Mouse (Mus musculus) testis, adult 2 months (tissue): ENCODE measurements around the gene Rlf. TPM values are rescaled to one million over a fixed set of nuclear protein-coding genes. Genes with fewer than 3 reads are reported as not detected.
A peak's percentile ranks its signal among the peaks of the same experiment; 100 is the strongest.

Experiments used
- H3K27ac ChIP-seq: fragments of 200-500 bp; 2 replicates; pipeline ENCODE4 v1.5.1; 2012; ENCODE audit warnings: low read depth, low read length; ENCODE audit not compliant: control insufficient read depth, insufficient read depth
- H3K27me3 ChIP-seq: fragments of 200-500 bp; 2 replicates; pipeline ENCODE4 v1.6.1; 2012; ENCODE audit warnings: mild to moderate bottlenecking, low read length, moderate library complexity; ENCODE audit not compliant: control insufficient read depth, insufficient read depth
- H3K36me3 ChIP-seq: fragments of 200-500 bp; 2 replicates; pipeline ENCODE4 v1.6.1; 2012; ENCODE audit warnings: mild to moderate bottlenecking, low read length; ENCODE audit not compliant: control insufficient read depth, insufficient read depth
- H3K4me1 ChIP-seq: fragments of 200-500 bp; 2 replicates; pipeline ENCODE4 v1.6.1; 2012; ENCODE audit warnings: low read length; ENCODE audit not compliant: control insufficient read depth, insufficient read depth
- H3K4me3 ChIP-seq: fragments of 200-500 bp; 2 replicates; pipeline ENCODE4 v1.5.1; 2012; ENCODE audit warnings: low read depth, mild to moderate bottlenecking, low read length, moderate library complexity, mixed read lengths; ENCODE audit not compliant: control insufficient read depth
- CTCF ChIP-seq: fragments of 200-500 bp; IDR thresholded peaks from 2 replicates; pipeline ENCODE4 v1.5.1; 2012; ENCODE audit warnings: low read depth, mild to moderate bottlenecking, inconsistent platforms, low read length, moderate library complexity; ENCODE audit not compliant: control insufficient read depth, insufficient read depth, insufficient replicate concordance
- POLR2A ChIP-seq: fragments of 200-500 bp; IDR thresholded peaks from 2 replicates; pipeline ENCODE4 v1.6.1; 2012; ENCODE audit warnings: low read depth, mild to moderate bottlenecking, inconsistent platforms, low read length, moderate library complexity; ENCODE audit not compliant: control insufficient read depth
- polyA plus RNA-seq: library from polyadenylated mRNA; depleted of rRNA; stranded (reverse); fragments of >200 nt; gene quantifications from 2 replicates; pipeline ENCODE4 v1.2.3, GENCODE M21; 2012; rRNA removed

The Rlf gene
- polyA plus RNA-seq, result 3.9 and 4.7 TPM in 2 replicates

- peak; percentile 92 for TF ChIP-seq POLR2A
- no peak; the same call in 1 of the 2 replicates for TF ChIP-seq CTCF
- Histone ChIP-seq H3K27ac (peak within 1 kb of the TSS; percentile 90), H3K4me1 (peaks cover 2% of the 10 kb centered on the region), H3K4me3 (peak within 1 kb of the TSS; percentile 97), H3K27me3 (no peaks in the 10 kb centered on the region), H3K36me3 (no peaks in the 10 kb centered on the region)
Measured at GRCm38 (mm10) chr4:121214793-121215304, at the start of gene Rlf. Gene Rlf (minus strand): TSS chr4:121215084.

- H3K4me1 ChIP-seq, result no peaks in the 10 kb centered on the region
- H3K27ac ChIP-seq, result no peak overlapping the region
- no peaks in the 10 kb centered on the region for H3K27me3 ChIP-seq
- no peaks in the 10 kb centered on the region for H3K36me3 ChIP-seq
- TF ChIP-seq CTCF (no peak), POLR2A (no peak)
- no peak overlapping the region for H3K4me3 ChIP-seq
Measured at GRCm38 (mm10) chr4:121241612-121242000, 26.7 kb upstream of the Rlf start.

DNA sequence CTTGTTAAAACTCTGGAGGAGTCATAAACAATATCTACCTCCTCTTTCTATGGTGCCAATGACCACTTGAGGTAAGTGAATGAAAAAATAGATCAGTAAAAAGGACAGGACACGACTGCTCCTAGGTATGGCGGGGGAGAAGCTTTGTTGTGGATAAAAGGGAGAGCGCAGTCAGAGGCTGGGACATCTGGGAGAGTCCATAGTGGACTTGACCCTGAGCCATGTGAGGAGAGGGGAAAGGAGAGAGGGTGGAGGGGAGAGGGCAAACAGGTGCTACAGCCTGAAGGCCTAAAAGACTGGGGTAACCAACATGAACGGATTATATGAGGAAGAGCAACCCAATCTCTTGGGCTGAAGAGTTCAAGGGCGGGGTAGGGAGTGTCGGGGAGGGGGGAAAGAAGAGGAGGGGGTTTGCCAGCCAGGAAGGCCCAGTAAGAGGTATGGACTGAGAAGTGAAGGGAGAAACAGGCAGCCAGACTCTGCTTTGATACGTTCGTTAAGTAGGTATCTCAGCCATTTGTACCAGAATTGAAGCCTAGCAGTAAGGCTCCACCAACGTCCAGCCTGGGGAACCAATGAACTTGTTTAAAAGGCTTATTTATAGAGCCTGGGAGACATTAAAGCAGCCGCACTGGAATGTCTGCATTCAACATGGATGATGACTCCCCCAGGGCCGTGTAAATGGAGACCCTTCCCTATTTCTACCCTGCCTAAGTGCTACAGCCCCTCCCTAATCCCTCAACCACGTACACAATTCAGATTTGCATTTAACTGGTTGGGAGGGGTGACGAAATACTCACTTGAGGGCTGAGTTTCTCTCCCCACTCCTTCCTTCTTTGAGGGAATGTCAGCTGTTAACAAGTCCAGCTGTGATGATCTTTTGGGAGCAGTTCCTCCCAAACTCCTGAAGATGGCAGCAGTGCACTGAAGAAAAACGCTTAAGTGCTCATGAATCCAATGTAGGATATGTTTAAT is 26.0 kb upstream of the Rlf start:
- H3K36me3 ChIP-seq, result no peaks in the 10 kb centered on the region
- no peaks in the 10 kb centered on the region for H3K27me3 ChIP-seq
- no peak for TF ChIP-seq CTCF
- TF ChIP-seq POLR2A, result no peak
- H3K27ac ChIP-seq, result no peak overlapping the region
- H3K4me1 ChIP-seq, result no peaks in the 10 kb centered on the region
- H3K4me3 ChIP-seq, result no peak overlapping the region; the same call in 1 of the 2 replicates

DNA sequence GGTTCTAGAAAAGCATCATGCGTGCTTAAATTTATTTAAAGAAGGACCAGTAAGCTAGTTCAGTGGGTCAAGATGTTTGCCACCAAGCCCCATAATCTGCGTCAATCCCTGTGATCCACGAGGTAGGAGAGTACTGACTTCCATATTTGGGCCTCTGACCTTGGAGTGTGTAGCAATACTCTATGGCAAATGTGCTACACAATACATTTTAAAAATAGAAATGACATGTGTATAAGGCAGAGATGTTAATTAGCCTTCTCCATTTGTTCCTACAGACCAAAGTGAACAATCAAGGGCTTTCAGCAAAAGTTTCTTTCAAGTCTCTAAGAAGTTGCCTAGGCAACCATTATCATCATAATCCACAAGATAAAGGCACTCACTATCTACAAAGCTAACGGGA is 25.0 kb upstream of the Rlf start:
- Histone ChIP-seq H3K4me3 (no peak overlapping the region), H3K4me1 (no peaks in the 10 kb centered on the region), H3K36me3 (no peaks in the 10 kb centered on the region), H3K27ac (0 out of 2 replicates have a peak overlapping the region, but pooled peaks have one; percentile 29), H3K27me3 (no peaks in the 10 kb centered on the region)
- TF ChIP-seq CTCF, result no peak
- TF ChIP-seq POLR2A, result no peak

- no peak overlapping the region for H3K4me3 ChIP-seq
- H3K4me1 ChIP-seq, result peaks cover 4% of the 10 kb centered on the region
- H3K27me3 ChIP-seq, result no peaks in the 10 kb centered on the region
- no peak overlapping the region for H3K27ac ChIP-seq
- H3K36me3 ChIP-seq, result no peaks in the 10 kb centered on the region
- TF ChIP-seq POLR2A (no peak), CTCF (peak; percentile 14; the same call in 1 of the 2 replicates)
Measured at GRCm38 (mm10) chr4:121231772-121232414, 17.0 kb upstream of the Rlf start.

GRCm38 (mm10) chr4:121230943-121231614 is 16.2 kb upstream of the Rlf start:
- peak overlapping the region; percentile 52 for H3K4me3 ChIP-seq
- H3K4me1 ChIP-seq, result peaks cover 4% of the 10 kb centered on the region
- no peaks in the 10 kb centered on the region for H3K27me3 ChIP-seq
- no peak for TF ChIP-seq POLR2A
- no peaks in the 10 kb centered on the region for H3K36me3 ChIP-seq
- H3K27ac ChIP-seq, result no peak overlapping the region

- Histone ChIP-seq H3K36me3 (no peaks in the 10 kb centered on the region), H3K4me3 (no peak overlapping the region), H3K27me3 (no peaks in the 10 kb centered on the region), H3K4me1 (peaks cover 4% of the 10 kb centered on the region), H3K27ac (no peak overlapping the region)
- TF ChIP-seq POLR2A, result no peak
- TF ChIP-seq CTCF, result no peak
Measured at GRCm38 (mm10) chr4:121227072-121227471, 12.2 kb upstream of the Rlf start.
